Mouse (Mus musculus) MEL (cell line): ENCODE results near the gene Caml. TPM values are rescaled to one million over a fixed set of nuclear protein-coding genes. Genes with fewer than 3 reads are reported as not detected.
A peak's percentile ranks its signal among the peaks of the same experiment; 100 is the strongest.

Source experiments
- DNase-seq: peaks from one replicate; pipeline ENCODE4 v3.0.0; 2011; ENCODE audit warnings: low read depth, low spot score
- H3K27ac ChIP-seq: 2 replicates; pipeline ENCODE4 v1.5.1; 2012; ENCODE audit warnings: low read depth, mild to moderate bottlenecking, control low read depth, low read length, moderate library complexity; ENCODE audit not compliant: control insufficient read depth
- H3K27me3 ChIP-seq, 2 experiments: fragments of 150-350 bp in 1 of 2; sonication (generic) in 1 of 2; 2 replicates each; pipeline ENCODE4 v1.6.1; 2012; ENCODE audit warnings: low read length in 2 of 2, mild to moderate bottlenecking in 2 of 2, improper control_type of control experiment in 1 of 2, moderate library complexity in 1 of 2; ENCODE audit not compliant: insufficient read depth in 2 of 2, control insufficient read depth in 1 of 2
- H3K36me3 ChIP-seq, 2 experiments: 2 replicates each; pipeline ENCODE4 v1.6.1; 2012 to 2014; ENCODE audit warnings: low read length in 2 of 2, improper control_type of control experiment in 1 of 2, inconsistent platforms in 1 of 2, mild to moderate bottlenecking in 1 of 2; ENCODE audit not compliant: insufficient read depth in 2 of 2, control insufficient read depth in 1 of 2
- H3K4me1 ChIP-seq, 2 experiments: fragments of 150-350 bp in 1 of 2; sonication (generic) in 1 of 2; 2 replicates each; pipeline ENCODE4 v1.6.1; 2012; ENCODE audit warnings: low read length in 2 of 2, improper control_type of control experiment in 1 of 2, mild to moderate bottlenecking in 1 of 2; ENCODE audit not compliant: insufficient read depth in 2 of 2, control insufficient read depth in 1 of 2
- H3K4me3 ChIP-seq, 2 experiments: fragments of 150-350 bp in 1 of 2; sonication (generic) in 1 of 2; 2 replicates each; pipeline ENCODE4 v1.5.1; 2012; ENCODE audit warnings: low read depth in 2 of 2, low read length in 2 of 2, mild to moderate bottlenecking in 2 of 2, moderate library complexity in 2 of 2, control low read depth in 1 of 2, improper control_type of control experiment in 1 of 2; ENCODE audit not compliant: control insufficient read depth in 1 of 2, insufficient read depth in 1 of 2
- H3K79me2 ChIP-seq: 2 replicates; pipeline ENCODE4 v1.6.1; 2012; ENCODE audit warnings: mild to moderate bottlenecking, low read length, moderate library complexity; ENCODE audit not compliant: control insufficient read depth, poor library complexity, insufficient read depth
- H3K9ac ChIP-seq: 2 replicates; pipeline ENCODE4 v1.6.1; 2012; ENCODE audit warnings: low read depth, mild to moderate bottlenecking, control low read depth, low read length, moderate library complexity; ENCODE audit not compliant: control insufficient read depth, poor library complexity, severe bottlenecking
- H3K9me3 ChIP-seq: fragments of 150-350 bp; sonication (generic); replicated peaks from 2 replicates; pipeline ENCODE4 v1.6.1; 2012; ENCODE audit warnings: mild to moderate bottlenecking, low read length, improper control_type of control experiment, moderate library complexity; ENCODE audit not compliant: insufficient read depth
- BHLHE40 ChIP-seq: IDR thresholded peaks from 2 replicates; pipeline ENCODE4 v1.6.1; 2012; ENCODE audit warnings: low read depth, mild to moderate bottlenecking, inconsistent platforms, low read length, improper control_type of control experiment, borderline replicate concordance
- CHD1 ChIP-seq: IDR thresholded peaks from 2 replicates; pipeline ENCODE4 v1.6.1; 2012; ENCODE audit warnings: low read depth, mild to moderate bottlenecking, inconsistent platforms, low read length, improper control_type of control experiment
- ELF1 ChIP-seq: IDR thresholded peaks from 2 replicates; pipeline ENCODE4 v1.6.1; 2014; ENCODE audit warnings: low read depth, mild to moderate bottlenecking, inconsistent platforms, low read length, improper control_type of control experiment, moderate library complexity
- HCFC1 ChIP-seq: IDR thresholded peaks from 2 replicates; pipeline ENCODE4 v1.6.1; 2012; ENCODE audit warnings: low read depth, mild to moderate bottlenecking, inconsistent platforms, low read length, improper control_type of control experiment, moderate library complexity
- KAT2A ChIP-seq: conservative IDR thresholded peaks from 2 replicates; pipeline ENCODE4 v1.6.1; 2012; ENCODE audit warnings: low read depth, low read length, improper control_type of control experiment, inconsistent platforms
- MAX ChIP-seq: IDR thresholded peaks from 2 replicates; pipeline ENCODE4 v1.6.1; 2011; ENCODE audit warnings: low read length, improper control_type of control experiment
- MAZ ChIP-seq: IDR thresholded peaks from 2 replicates; pipeline ENCODE4 v1.6.1; 2012; ENCODE audit warnings: low read depth, mild to moderate bottlenecking, inconsistent platforms, low read length, improper control_type of control experiment
- MEF2A ChIP-seq: IDR thresholded peaks from 2 replicates; pipeline ENCODE4 v1.6.1; 2014; ENCODE audit warnings: low read depth, mild to moderate bottlenecking, inconsistent platforms, low read length, improper control_type of control experiment; ENCODE audit not compliant: poor library complexity, insufficient replicate concordance, severe bottlenecking; ENCODE audit errors: extremely low read depth
- MXI1 ChIP-seq: IDR thresholded peaks from 2 replicates; pipeline ENCODE4 v1.6.1; 2011; ENCODE audit warnings: mild to moderate bottlenecking, low read depth, low read length, improper control_type of control experiment
- MYC ChIP-seq: IDR thresholded peaks from 2 replicates; pipeline ENCODE4 v1.6.1; 2011; ENCODE audit warnings: low read depth, mild to moderate bottlenecking, low read length, improper control_type of control experiment, moderate library complexity
- NELFE ChIP-seq: IDR thresholded peaks from 2 replicates; pipeline ENCODE4 v1.6.1; 2011; ENCODE audit warnings: low read depth, low read length, improper control_type of control experiment
- NRF1 ChIP-seq: IDR thresholded peaks from 2 replicates; pipeline ENCODE4 v1.6.1; 2014; ENCODE audit warnings: low read depth, mild to moderate bottlenecking, inconsistent platforms, low read length, improper control_type of control experiment, moderate library complexity; ENCODE audit not compliant: poor library complexity, insufficient read depth, severe bottlenecking
- POLR2A ChIP-seq, 2 experiments: IDR thresholded peaks; 2 replicates each; pipeline ENCODE4 v1.6.1; 2011 to 2012; ENCODE audit warnings: low read length in 2 of 2, mild to moderate bottlenecking in 2 of 2, control low read depth in 1 of 2, improper control_type of control experiment in 1 of 2, low read depth in 1 of 2, moderate library complexity in 1 of 2; ENCODE audit not compliant: control insufficient read depth in 1 of 2, insufficient read depth in 1 of 2, poor library complexity in 1 of 2
- POLR2AphosphoS2 ChIP-seq: IDR thresholded peaks from 2 replicates; pipeline ENCODE4 v1.6.1; 2011; ENCODE audit warnings: low read length, improper control_type of control experiment
- POLR2AphosphoS5 ChIP-seq: IDR thresholded peaks from 2 replicates; pipeline ENCODE4 v1.6.1; 2012; ENCODE audit warnings: low read depth, borderline replicate concordance, mild to moderate bottlenecking, inconsistent platforms, low read length, moderate library complexity, mixed read lengths
- RAD21 ChIP-seq: IDR thresholded peaks from 2 replicates; pipeline ENCODE4 v1.6.1; 2011; ENCODE audit warnings: mild to moderate bottlenecking, low read depth, low read length, improper control_type of control experiment
- SIN3A ChIP-seq: IDR thresholded peaks from 2 replicates; pipeline ENCODE4 v1.6.1; 2012; ENCODE audit warnings: low read length, improper control_type of control experiment, inconsistent platforms
- TAL1 ChIP-seq: IDR thresholded peaks from 2 replicates; pipeline ENCODE4 v1.6.1; 2012; ENCODE audit warnings: mild to moderate bottlenecking, inconsistent platforms, low read length, moderate library complexity, mixed read lengths
- TBP ChIP-seq: IDR thresholded peaks from 2 replicates; pipeline ENCODE4 v1.8.0; 2011; ENCODE audit warnings: low read depth, low read length, improper control_type of control experiment
- TCF12 ChIP-seq: IDR thresholded peaks from 2 replicates; pipeline ENCODE4 v1.6.1; 2014; ENCODE audit warnings: low read depth, mild to moderate bottlenecking, inconsistent platforms, low read length, improper control_type of control experiment, moderate library complexity
- UBTF ChIP-seq: IDR thresholded peaks from 2 replicates; pipeline ENCODE4 v1.6.1; 2012; ENCODE audit warnings: low read depth, mild to moderate bottlenecking, inconsistent platforms, low read length, improper control_type of control experiment, moderate library complexity, borderline replicate concordance; ENCODE audit not compliant: insufficient read depth
- ZC3H11A ChIP-seq: IDR thresholded peaks from 2 replicates; pipeline ENCODE4 v1.6.1; 2012; ENCODE audit warnings: low read depth, mild to moderate bottlenecking, inconsistent platforms, low read length, improper control_type of control experiment
- ZMIZ1 ChIP-seq: IDR thresholded peaks from 2 replicates; pipeline ENCODE4 v1.6.1; 2012; ENCODE audit warnings: low read depth, mild to moderate bottlenecking, inconsistent platforms, low read length, improper control_type of control experiment, moderate library complexity
- polyA plus RNA-seq, 2 experiments: library from polyadenylated mRNA; stranded (reverse) in 1 of 2; unstranded in 1 of 2; fragments of >175 nt in 1 of 2; fragments of >200 nt in 1 of 2; gene quantifications; 2 replicates each; pipeline versions ENCODE4 v1.2.1 to v1.2.4; 2012; ENCODE audit warnings: low replicate concordance in 2 of 2, low read depth in 1 of 2; ENCODE audit not compliant: insufficient read length in 2 of 2, insufficient read depth in 1 of 2, missing spikeins in 1 of 2
- total RNA-seq: library from RNA; depleted of rRNA; stranded (reverse); fragments of 300-350 nt; gene quantifications from 2 replicates; pipeline ENCODE4 v1.2.3, GENCODE M21; 2012; rRNA removed

Gene Caml
- 33.5 and 42.5 TPM in 2 replicates for total RNA-seq
- 10 to 100 TPM in 1 of 2 experiments, not detected in 1; 47.1 TPM for polyA plus RNA-seq

DNA sequence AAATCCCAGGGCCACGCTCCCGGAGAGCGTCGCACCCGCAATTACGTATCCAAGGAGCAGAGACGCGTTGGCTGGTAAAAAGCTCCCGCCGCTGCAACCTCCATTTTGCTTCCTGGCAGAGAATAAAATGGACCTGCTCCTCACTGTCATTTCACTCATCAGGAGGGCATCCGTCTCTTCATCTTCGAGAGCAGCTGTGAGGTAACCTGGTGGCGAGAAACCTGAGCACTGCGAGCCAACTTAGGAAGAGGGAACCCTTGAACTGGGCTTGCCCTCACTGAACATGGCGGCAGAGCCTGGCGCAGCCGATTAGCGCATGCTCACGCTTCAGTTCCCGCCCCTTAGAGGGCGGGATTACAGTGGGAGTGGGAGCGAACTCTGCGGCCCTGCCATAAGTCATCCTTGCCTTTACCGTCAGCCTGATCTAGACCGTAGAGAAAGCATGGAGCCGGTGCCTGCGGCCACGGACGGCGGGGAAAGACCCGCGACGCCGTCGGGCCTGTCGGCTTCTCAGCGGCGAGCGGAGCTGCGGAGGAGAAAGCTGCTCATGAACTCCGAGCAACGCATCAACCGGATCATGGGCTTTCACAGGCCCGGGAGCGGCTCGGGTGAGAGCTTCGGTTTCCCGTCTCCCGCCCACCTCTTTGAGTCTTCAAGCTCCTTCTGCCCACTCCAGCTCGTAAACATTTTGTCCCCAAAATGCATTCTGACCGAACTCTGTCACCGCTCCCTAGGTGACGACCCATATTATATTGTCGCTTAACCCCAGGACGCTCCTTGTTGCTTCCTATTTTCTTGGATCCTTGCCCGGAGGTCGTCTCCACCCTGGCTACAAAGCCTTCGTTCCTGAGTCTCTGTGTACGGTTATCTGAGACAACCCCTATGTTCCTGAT lies at the start of gene Caml:
Gene Caml, plus strand, starts transcription at position 357 of the 893 bp plus-strand sequence.
- TF ChIP-seq POLR2A (IDR thresholded peaks at IDR 0.05; ENCODE audit: control insufficient read depth in 1 of 2, insufficient read depth in 1 of 2, low read depth in 1 of 2, low read length in 2 of 2, poor library complexity in 1 of 2) (peak; percentile 76 to 88), TAL1 (no peak), MEF2A (no peak), CHD1 (no peak), NRF1 (peak; percentile 85), UBTF (0 out of 2 replicates have a peak, but pooled peaks have one; percentile 67), MXI1 (peak; percentile 93), RAD21 (no peak), ELF1 (peak; percentile 29; the same call in 1 of the 2 replicates), TCF12 (peak; percentile 22; the same call in 1 of the 2 replicates), NELFE (peak; percentile 88), MYC (peak; percentile 73), POLR2AphosphoS2 (peak; percentile 86; the same call in 1 of the 2 replicates), ZC3H11A (no peak), SIN3A (peak; percentile 86), HCFC1 (peak; percentile 92), BHLHE40 (no peak), MAZ (no peak), POLR2AphosphoS5 (0 out of 2 replicates have a peak, but pooled peaks have one; percentile 57), ZMIZ1 (peak; percentile 77), MAX (peak; percentile 88), KAT2A (peak; percentile 83), TBP (peak; percentile 76)
- TF ChIP-seq, all 39 proteins: peak for 16
- H3K36me3 ChIP-seq, result peaks cover 0 to 27% of the 10 kb centered on the region in 2 experiments; a peak in 3 of 4 replicates
- peaks cover 18% of the 10 kb centered on the region for H3K79me2 ChIP-seq
- H3K9ac ChIP-seq, result peak within 1 kb of the TSS; percentile 77
- peak within 1 kb of the TSS; percentile 70 to 81 for H3K4me3 ChIP-seq
- peaks cover 0 to 16% of the 10 kb centered on the region in 2 experiments; a peak in 2 of 4 replicates for H3K4me1 ChIP-seq
- H3K27ac ChIP-seq, result peak within 1 kb of the TSS; percentile 83
- no peaks in the 10 kb centered on the region for H3K9me3 ChIP-seq
- H3K27me3 ChIP-seq, result no peaks in the 10 kb centered on the region
- DNase-seq, result peak; percentile 97
